Mouse (Mus musculus) heart, postnatal 0 days (tissue): ENCODE data around the gene Polq.

ENCODE experiments used
- CTCF ChIP-seq: IDR thresholded peaks from 2 replicates; pipeline ENCODE4 v1.5.1; 2016; ENCODE audit warnings: antibody characterized with exemption, control low read depth, low read depth
- EP300 ChIP-seq: IDR thresholded peaks from 2 replicates; pipeline ENCODE4 v1.6.1; 2016; ENCODE audit warnings: antibody characterized with exemption, low read depth

- TF ChIP-seq CTCF: peak; percentile 87
- no peak for TF ChIP-seq EP300
These were observed 97.7 kb downstream of the Polq start for GRCm38 (mm10) chr16:37109285-37109684.
